Mouse (Mus musculus): Measurements from ENCODE around the gene Fcor.

- TF ChIP-seq CTCF (conservative IDR thresholded peaks at IDR 0.05; ENCODE audit: insufficient read depth, insufficient read length, low read depth, low read length) (no peak), POLR2A (IDR thresholded peaks at IDR 0.05; ENCODE audit: low read depth, low read length) (no peak)
These were observed 10.3 kb upstream of the Fcor start for GRCm38 (mm10) chr8:3682435-3682834.
